Mouse (Mus musculus) lung, postnatal 36 days (tissue): ENCODE measurements around the gene Timm17b.

Source experiments
- DNase-seq: peaks from one replicate; pipeline ENCODE4 v3.0.0; 2022; ENCODE audit warnings: mixed read lengths

Timm17b gene

DNA sequence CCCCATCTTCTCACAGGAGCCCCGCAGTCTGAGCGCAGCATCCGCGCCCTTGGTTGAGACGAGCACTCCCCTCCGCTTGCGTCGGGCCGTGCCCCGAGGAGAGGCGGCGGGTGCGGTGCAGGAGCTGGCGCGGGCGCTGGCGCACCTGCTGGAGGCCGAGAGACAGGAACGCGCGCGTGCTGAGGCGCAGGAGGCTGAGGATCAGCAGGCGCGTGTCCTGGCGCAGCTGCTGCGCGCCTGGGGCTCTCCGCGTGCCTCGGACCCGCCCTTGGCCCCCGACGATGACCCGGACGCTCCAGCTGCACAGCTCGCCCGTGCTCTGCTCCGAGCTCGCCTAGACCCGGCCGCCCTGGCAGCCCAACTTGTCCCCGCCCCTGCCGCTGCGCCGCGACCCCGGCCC, 22.9 kb downstream of the Timm17b start:
- DNase-seq: no peak

DNA sequence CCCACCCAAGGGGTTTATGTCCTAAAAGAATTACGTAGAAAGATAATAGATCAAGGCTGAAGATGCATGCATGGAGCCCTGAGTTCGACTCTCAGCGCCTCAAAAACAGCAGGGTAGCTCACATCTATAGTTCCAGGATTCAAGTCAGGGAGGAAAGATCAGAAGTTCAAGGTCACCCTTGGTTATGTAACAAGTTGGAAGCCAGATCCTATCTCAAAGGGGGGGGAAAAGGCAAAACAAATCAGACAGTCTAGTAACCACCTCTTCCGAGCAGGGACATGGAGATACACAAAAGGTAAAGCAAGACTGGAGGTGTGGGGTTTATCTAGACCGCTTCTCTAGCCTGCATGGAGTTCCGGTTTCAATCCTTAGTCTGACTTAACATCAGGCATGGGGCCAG, 27.1 kb downstream of the Timm17b start:
- no peak for DNase-seq

- no peak for DNase-seq
Measured at GRCm38 (mm10) chrX:7927116-7927515, 28.0 kb downstream of the Timm17b start.

- no peak for DNase-seq
Measured at GRCm38 (mm10) chrX:7928270-7928790, 29.2 kb downstream of the Timm17b start, which contains the start of gene Eras. Gene Eras (minus strand): TSS chrX:7928607.

DNA sequence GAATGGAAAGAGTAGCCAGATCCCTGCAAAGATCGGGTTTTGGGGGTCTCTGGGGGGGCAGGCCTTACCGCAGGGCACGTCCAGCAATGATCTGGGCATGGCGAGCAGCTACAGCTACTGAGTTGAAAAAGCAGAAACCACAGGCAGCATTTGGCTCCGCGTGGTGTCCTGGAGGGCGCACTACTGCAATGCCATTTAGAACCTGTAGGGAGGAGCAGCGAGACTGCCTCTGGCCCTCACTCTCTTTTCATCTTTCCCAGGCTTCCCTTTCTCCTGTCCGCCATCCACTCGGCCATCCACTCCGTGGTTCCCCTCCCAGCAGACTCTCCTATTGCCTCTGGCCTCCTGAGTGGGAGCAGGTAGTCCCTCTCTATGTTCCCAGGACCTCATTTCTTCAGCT, 37.7 kb downstream of the Timm17b start:
- DNase-seq: no peak

DNA sequence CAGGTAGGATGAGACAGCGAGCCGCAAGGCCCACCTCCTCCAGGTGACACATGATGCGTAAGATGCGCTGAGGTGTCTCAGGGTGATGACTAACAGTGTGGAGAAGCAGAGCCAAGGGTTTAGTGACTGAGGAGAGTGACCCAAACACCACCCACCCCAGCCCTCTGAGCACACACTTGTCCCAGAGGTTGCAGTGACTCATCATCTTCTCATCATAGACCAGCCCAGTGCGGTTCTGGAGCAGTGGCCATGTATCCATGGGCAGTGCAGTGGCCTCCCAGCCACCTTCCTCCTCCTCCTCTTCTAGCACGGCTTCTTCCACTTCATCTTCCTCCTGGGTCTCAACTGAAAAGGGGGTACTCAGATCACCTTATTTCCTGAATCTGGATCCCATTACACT, 38.5 kb downstream of the Timm17b start:
- DNase-seq: no peak

DNA sequence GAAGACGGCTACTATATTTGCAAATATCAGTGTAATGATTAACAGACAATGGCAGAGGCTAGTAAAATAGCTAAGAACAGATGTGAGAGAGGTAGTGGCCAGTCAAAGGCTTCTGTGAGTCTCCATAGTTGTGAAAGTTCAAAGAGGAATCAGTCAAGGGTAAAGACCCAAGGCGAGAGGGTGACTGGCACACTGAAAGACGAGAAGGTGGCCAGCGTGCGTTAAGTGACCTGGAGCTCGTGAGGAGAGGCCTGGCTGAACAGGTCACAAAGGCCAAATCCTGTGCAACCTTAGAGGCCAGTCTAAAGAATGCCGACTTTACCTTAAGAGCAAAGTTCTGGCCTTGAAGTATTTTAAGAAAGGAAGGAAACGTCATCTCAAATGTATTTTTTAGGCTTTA, 46.5 kb downstream of the Timm17b start:
- DNase-seq: no peak

- no peak for DNase-seq
Measured at GRCm38 (mm10) chrX:7947108-7947899, 48.1 kb downstream of the Timm17b start, which contains the start of gene Hdac6. Gene Hdac6 (minus strand): TSS chrX:7947889.

DNA sequence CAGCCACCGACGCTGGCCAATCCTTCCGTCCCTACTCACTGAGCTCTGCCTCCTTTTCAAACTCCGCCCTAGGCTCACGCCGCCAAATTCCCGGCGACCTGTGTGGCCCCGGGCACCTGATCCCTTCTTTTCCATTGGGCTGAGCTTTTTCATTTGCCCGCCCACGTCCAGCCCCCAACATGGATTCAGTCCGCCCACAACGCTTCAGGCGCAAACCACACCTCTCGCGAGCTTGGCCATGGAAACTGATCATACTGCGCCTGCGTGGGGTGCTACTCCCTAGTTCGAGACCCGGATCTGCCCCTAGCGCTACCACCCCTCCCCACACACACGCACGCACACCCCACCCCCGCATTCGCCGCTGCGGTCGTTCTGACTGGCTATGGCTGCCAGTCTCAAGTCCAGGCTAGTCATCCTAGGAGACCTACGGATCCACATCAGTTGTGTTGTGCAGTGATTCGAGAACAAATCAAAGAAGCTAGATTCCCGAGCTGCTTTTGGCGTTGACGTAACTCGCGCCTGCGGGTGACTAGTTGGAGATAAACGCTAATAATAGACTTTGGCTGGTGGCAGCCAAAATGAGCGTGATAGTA, 48.8 kb downstream of the Timm17b start:
- peak; percentile 96 for DNase-seq

- no peak for DNase-seq
Measured at GRCm38 (mm10) chrX:7950091-7950490, 50.9 kb downstream of the Timm17b start.
